1 mouse cellular context compared by ENCODE assay signal in the genomic region with DNA sequence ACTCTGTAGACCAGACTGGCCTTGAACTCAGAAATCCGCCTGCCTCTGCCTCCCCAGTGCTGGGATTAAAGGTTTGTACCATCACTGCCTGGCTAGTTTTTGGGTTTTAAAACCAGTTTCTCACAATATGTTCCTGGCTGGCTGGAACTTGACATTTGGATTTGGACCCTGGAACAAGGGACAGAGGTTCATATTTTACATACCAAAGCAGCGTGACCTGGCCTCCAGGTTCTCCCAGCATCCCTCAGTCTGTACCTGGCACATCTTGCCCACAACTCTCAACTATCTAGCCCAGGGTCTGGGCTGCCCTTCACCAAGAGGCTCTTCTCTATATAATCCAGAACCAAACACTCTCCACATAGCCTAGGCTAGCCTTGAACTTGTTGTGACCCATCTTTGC.
TF ChIP-seq lines count a peak whose summit lies in the region.

No protein-coding gene starts in this region.

TF ChIP-seq in MEL, 35 proteins besides CTCF, POLR2A, EP300 and RAD21:
- no peak for TF ChIP-seq NELFE (IDR thresholded peaks at IDR 0.05; ENCODE audit: low read depth, low read length)
- no peak for TF ChIP-seq SIN3A (IDR thresholded peaks at IDR 0.05; ENCODE audit: low read length)
- no peak for TF ChIP-seq TBP (IDR thresholded peaks at IDR 0.05; ENCODE audit: low read depth, low read length)
- TF ChIP-seq MEF2A (IDR thresholded peaks at IDR 0.05; ENCODE audit: extremely low read depth, insufficient replicate concordance, low read depth, low read length, poor library complexity, severe bottlenecking) = no peak
- TF ChIP-seq ZKSCAN1 (IDR thresholded peaks at IDR 0.05; ENCODE audit: low read depth, low read length) = no peak
- no peak for TF ChIP-seq CHD1 (IDR thresholded peaks at IDR 0.05; ENCODE audit: low read depth, low read length)
- no peak for TF ChIP-seq MAFK (IDR thresholded peaks at IDR 0.05; ENCODE audit: borderline replicate concordance, low read depth, low read length)
- TF ChIP-seq JUND (IDR thresholded peaks at IDR 0.05; ENCODE audit: low read depth, low read length) = no peak
- TF ChIP-seq ZNF384 (IDR thresholded peaks at IDR 0.05; ENCODE audit: low read depth, low read length) = no peak
- TF ChIP-seq MAX (IDR thresholded peaks at IDR 0.05; ENCODE audit: low read length) = no peak
- TF ChIP-seq CHD2 (IDR thresholded peaks at IDR 0.05; ENCODE audit: low read length) = no peak
- TF ChIP-seq MXI1 (IDR thresholded peaks at IDR 0.05; ENCODE audit: low read depth, low read length) = no peak
- TF ChIP-seq MAZ (IDR thresholded peaks at IDR 0.05; ENCODE audit: low read depth, low read length) = no peak
- TF ChIP-seq GATA1 (IDR thresholded peaks at IDR 0.05; ENCODE audit: low read depth, low read length) = no peak
- TF ChIP-seq E2F4 (IDR thresholded peaks at IDR 0.05; ENCODE audit: borderline replicate concordance, low read depth, low read length) = no peak
- TF ChIP-seq ZC3H11A (IDR thresholded peaks at IDR 0.05; ENCODE audit: low read depth, low read length) = no peak
- no peak for TF ChIP-seq ETS1 (IDR thresholded peaks at IDR 0.05; ENCODE audit: low read depth, low read length)
- no peak for TF ChIP-seq USF2 (IDR thresholded peaks at IDR 0.05; ENCODE audit: borderline replicate concordance in 1 of 2, insufficient read depth in 1 of 2, low read depth in 1 of 2, low read length in 2 of 2)
- no peak for TF ChIP-seq MYB (IDR thresholded peaks at IDR 0.05; ENCODE audit: low read depth, low read length)
- no peak for TF ChIP-seq NRF1 (IDR thresholded peaks at IDR 0.05; ENCODE audit: insufficient read depth, low read depth, low read length, poor library complexity, severe bottlenecking)
